Mouse (Mus musculus) embryonic fibroblast, embryonic 13.5 days (primary cell): ENCODE results near the gene Olfr322.

Experiments
- CTCF ChIP-seq: IDR thresholded peaks from 2 replicates; pipeline ENCODE4 v1.5.1; 2011; ENCODE audit warnings: mild to moderate bottlenecking, control low read depth, low read length, moderate library complexity, borderline replicate concordance; ENCODE audit not compliant: insufficient read depth
- POLR2A ChIP-seq: IDR thresholded peaks from 2 replicates; pipeline ENCODE4 v1.6.1; 2011; ENCODE audit warnings: low read depth, mild to moderate bottlenecking, control low read depth, low read length, moderate library complexity

DNA sequence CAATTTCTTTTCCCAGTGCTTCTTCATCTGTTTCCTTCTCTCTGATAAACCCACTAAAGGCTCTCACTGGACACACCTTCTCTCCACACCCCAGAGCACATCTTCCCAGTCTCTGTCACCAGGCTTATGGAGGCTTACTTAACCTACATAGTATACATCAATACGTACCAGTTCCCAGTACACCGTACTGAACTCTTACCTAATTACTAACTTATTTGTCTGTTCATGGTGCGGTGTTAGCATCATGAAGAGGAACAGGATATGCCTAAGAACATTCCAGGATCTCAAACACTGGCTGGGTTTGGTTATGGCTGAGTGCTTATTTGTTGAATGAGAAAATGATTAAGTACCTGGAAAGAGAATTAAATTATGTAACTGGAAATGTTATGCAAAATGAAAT is 3.4 kb upstream of the Olfr322 start:
- TF ChIP-seq CTCF: no peak
- no peak for TF ChIP-seq POLR2A
